Mouse (Mus musculus) kidney, adult 2 months (tissue): Measurements from ENCODE around the gene Dync2li1.

Source experiments
- CTCF ChIP-seq: fragments of 200-500 bp; conservative IDR thresholded peaks from 2 replicates; pipeline ENCODE4 v1.5.1; 2011; ENCODE audit warnings: low read depth, mild to moderate bottlenecking, control low read depth, low read length, moderate library complexity, mixed read lengths; ENCODE audit not compliant: insufficient read depth, insufficient read length
- POLR2A ChIP-seq: fragments of 200-500 bp; IDR thresholded peaks from one replicate; pipeline ENCODE4 v1.6.1; 2011; ENCODE audit warnings: low read depth, low read length, control low read depth

GRCm38 (mm10) chr17:84653544-84653943, 27.2 kb downstream of the Dync2li1 start:
- TF ChIP-seq CTCF (no peak), POLR2A (no peak)
